Mouse (Mus musculus): ENCODE results near the gene Slc28a1.

Slc28a1 gene

DNA sequence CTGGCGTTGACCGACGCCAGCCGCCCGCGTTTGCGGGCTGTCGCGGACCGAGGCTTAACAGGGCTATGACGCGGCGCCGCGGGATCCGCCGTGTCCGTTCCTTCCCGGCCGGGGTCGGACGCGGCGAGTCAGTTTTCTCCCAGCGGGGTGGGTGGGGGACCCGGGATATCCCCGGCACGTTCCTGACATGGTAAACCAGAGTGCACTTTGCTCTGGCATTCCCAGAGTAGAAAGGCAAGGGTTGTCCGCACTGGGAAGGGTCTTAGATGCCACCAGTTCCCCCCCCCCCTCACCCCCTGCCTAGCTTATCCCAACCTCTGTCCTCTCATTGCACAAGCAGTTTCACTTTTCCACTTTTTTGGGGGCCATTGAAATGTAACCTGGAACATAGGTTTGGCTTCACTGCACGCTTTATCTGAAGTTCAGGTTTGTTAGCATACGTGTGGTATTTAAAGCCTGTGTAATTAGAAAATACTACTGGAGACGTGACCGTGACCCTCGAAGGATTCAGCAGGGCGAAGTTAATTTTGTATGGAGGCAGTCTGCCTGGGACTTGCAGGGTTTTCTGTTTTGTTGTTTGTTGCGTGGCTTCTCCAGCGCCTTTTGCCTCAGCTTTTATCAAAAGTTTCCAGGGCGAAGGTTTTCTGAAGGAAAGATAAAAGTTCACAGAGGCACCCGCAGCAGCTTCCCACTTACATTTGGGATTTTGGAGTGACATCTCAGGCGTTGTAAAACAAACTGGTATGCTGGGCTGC, 99.7 kb downstream of the Slc28a1 start:
- no peak for DNase-seq

DNA sequence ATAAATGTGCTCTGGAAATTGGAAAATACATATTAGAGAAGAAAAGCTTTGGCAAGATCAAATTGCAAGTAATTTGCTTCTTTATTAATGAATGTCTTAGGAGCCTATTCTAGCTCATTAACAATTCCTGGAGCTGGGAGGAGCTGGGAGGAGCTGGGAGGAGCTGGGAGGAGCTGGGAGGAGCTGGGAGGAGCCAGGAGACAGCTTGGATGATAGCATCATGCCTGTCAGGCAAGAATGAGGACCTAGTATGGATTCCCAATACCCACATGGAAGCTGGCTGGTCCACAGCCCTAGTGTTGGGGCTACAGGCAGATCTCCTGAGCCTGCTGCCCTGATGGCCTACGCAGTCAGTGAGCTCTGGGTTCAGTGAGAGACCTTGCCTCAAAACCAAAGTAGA, 101.4 kb downstream of the Slc28a1 start:
- no peak for DNase-seq

DNA sequence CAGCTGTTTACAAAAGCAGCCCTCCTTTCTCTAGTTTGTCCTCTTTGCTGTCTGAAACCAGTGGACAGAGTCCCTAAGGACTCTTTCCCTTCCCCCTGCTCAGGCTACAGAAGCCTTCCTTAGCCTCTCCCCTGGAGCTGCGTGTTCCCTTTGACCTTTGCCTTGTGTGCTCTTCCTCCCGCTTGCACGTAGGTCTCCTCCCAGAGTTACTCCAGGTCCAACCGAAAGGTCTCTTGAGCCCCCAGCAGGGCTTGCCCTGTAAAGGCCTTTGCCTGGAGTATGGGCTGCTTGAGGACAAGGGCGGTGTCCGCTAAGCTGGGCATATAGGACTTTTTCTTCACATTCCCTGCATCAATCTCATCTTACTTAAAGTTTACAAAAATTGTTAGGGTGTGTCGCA, 104.7 kb downstream of the Slc28a1 start:
- DNase-seq, result no peak
